ENCODE assay signal across 8 mouse cellular contexts in the genomic region with DNA sequence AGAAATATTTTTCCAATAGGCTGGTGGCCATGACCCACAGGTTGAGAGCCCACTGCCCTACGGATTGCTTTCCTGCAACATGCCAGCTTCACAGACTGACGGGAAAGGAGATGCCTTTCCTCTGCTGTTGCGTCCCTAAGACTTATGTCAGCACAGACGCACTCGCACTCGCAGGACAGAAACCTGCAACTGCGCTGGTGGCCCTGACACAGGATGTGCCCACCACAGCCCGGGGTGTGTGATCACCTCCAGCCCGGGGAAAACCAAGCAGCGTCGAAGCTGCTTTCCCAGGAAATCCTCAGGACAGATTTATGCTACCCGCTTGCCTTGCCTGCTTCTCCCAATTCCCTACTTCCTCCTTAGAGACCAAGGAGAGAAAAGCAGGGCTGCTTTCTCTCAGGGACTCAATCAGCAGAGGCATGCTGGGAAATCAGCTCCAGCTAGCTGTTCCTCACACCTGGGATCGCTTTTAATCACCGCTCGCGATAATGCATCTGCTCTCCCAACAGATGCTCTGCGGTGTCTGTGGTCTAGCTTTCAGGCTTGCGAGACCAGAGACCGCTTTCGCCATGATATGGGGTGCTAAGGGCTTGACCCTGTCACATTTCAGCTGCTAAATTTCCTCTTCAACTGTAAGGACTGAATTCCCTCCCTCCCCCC. TPM values are rescaled to one million over a fixed set of nuclear protein-coding genes. Genes with fewer than 3 reads are reported as not detected.
A peak's percentile ranks its signal among the peaks of the same experiment; 100 is the strongest.
DNase-seq lines count a peak whose midpoint lies in the region.

No protein-coding gene starts in this region.

- no peaks in the 10 kb centered on the region for H3K36me3 ChIP-seq in hindbrain, embryonic 10.5 days
- no peaks in the 10 kb centered on the region for H3K36me3 ChIP-seq in midbrain, embryonic 10.5 days

- H3K4me1 ChIP-seq in hindbrain, embryonic 10.5 days (replicated peaks) = peaks cover 11% of the 10 kb centered on the region
- peaks cover 12% of the 10 kb centered on the region for H3K4me1 ChIP-seq in midbrain, embryonic 10.5 days

- no peaks in the 10 kb centered on the region for H3K9me3 ChIP-seq in hindbrain, embryonic 10.5 days
- no peaks in the 10 kb centered on the region for H3K9me3 ChIP-seq in midbrain, embryonic 10.5 days (replicated peaks)

- H3K27me3 ChIP-seq in hindbrain, embryonic 10.5 days (ENCODE audit: insufficient read depth, poor library complexity, severe bottlenecking) = no peaks in the 10 kb centered on the region
- peaks cover 3% of the 10 kb centered on the region; the same call in 1 of the 2 replicates for H3K27me3 ChIP-seq in midbrain, embryonic 10.5 days (ENCODE audit: low read depth, poor library complexity, severe bottlenecking)

- DNase-seq in kidney, postnatal 14 days = peak; percentile 11
- DNase-seq in kidney, adult 18-20 months = no peak
- peak; percentile 23 for DNase-seq in embryo, embryonic 11.5 days (ENCODE audit: low read depth, low spot score)
- peak; percentile 40 for DNase-seq in hindbrain, embryonic 10.5 days (ENCODE audit: low spot score)
- peak; percentile 19 for DNase-seq in midbrain, embryonic 10.5 days (ENCODE audit: low spot score)
- no peak for DNase-seq in cerebellum, adult 9-10 months
- DNase-seq in left cerebral cortex, adult 18-20 months (ENCODE audit: low spot score in 2 of 2) = no peak
- DNase-seq in urinary bladder, postnatal 36 days (ENCODE audit: low spot score in 2 of 2) = no peak

- peak overlapping the region; percentile 69 for H3K27ac ChIP-seq in hindbrain, embryonic 10.5 days
- peak overlapping the region; percentile 46 for H3K27ac ChIP-seq in midbrain, embryonic 10.5 days (replicated peaks)

- H3K4me3 ChIP-seq in hindbrain, embryonic 10.5 days = peak overlapping the region; percentile 31
- H3K4me3 ChIP-seq in midbrain, embryonic 10.5 days = peak overlapping the region; percentile 33

- WGBS in hindbrain, embryonic 10.5 days = 26% methylated on average over 20 of the region's 20 CpGs
- 33% methylated on average over 20 of the region's 20 CpGs for WGBS in midbrain, embryonic 10.5 days

RNA-seq across cellular contexts. Expression of gene Optn, which starts 34.1 kb away (rescaled TPM):
- polyA plus RNA-seq in hindbrain, embryonic 10.5 days (2016; fragmentation: Nextera tagmentation; extraction: Ambion mirVana) = 3.7 and 5.2 TPM in 2 replicates
- 3.4 and 4.4 TPM in 2 replicates for polyA plus RNA-seq in midbrain, embryonic 10.5 days (2016; fragmentation: Nextera tagmentation; extraction: Ambion mirVana)
- total RNA-seq in left cerebral cortex, adult 18-20 months (2021) = 10 to 100 TPM; 19.3 to 20.7 TPM

RNA-seq across cellular contexts. Expression of gene Ccdc3, which starts 39.7 kb away (rescaled TPM):
- 3.1 and 6.9 TPM in 2 replicates for polyA plus RNA-seq in hindbrain, embryonic 10.5 days (2016; fragmentation: Nextera tagmentation; extraction: Ambion mirVana)
- 3.6 and 4.4 TPM in 2 replicates for polyA plus RNA-seq in midbrain, embryonic 10.5 days (2016; fragmentation: Nextera tagmentation; extraction: Ambion mirVana)
- total RNA-seq in left cerebral cortex, adult 18-20 months (2021) = 10 to 100 TPM; 15.9 to 16.7 TPM

Comparison
In these comparisons a context has a peak if more than half of its experiments do, and no peak if none do; other contexts are left out.
1. DNase-seq: peak in kidney, postnatal 14 days (single experiment), embryo, embryonic 11.5 days (single experiment), hindbrain, embryonic 10.5 days (single experiment) and midbrain, embryonic 10.5 days (single experiment); none in kidney, adult 18-20 months (single experiment), cerebellum, adult 9-10 months (single experiment), left cerebral cortex, adult 18-20 months (0 of 2) and urinary bladder, postnatal 36 days (0 of 2).